Mouse (Mus musculus) ES-Bruce4 (cell line): ENCODE measurements around the gene Tmem161a.

Experiments
- CTCF ChIP-seq: IDR thresholded peaks from one replicate; pipeline ENCODE4 v1.8.1; 2011; ENCODE audit warnings: low read depth, low read length
- EP300 ChIP-seq: IDR thresholded peaks from 2 replicates; pipeline ENCODE4 v1.6.1; 2011; ENCODE audit warnings: low read depth, low read length; ENCODE audit not compliant: insufficient read depth
- POLR2A ChIP-seq: IDR thresholded peaks from one replicate; pipeline ENCODE4 v1.8.1; 2011; ENCODE audit warnings: low read length; ENCODE audit not compliant: insufficient read depth

GRCm38 (mm10) chr8:70181903-70182252 is 9.7 kb downstream of the Tmem161a start:
- TF ChIP-seq POLR2A (no peak), CTCF (no peak), EP300 (no peak)
